Mouse (Mus musculus) forebrain, postnatal 0 days (tissue): ENCODE data around the gene Slc44a1. TPM values are rescaled to one million over a fixed set of nuclear protein-coding genes. Genes with fewer than 3 reads are reported as not detected.

Experiments used
- ATAC-seq: fragments of 200-750 bp; cut with Nextera tagmentation; 2 replicates; pipeline ENCODE4 v1.8.0; 2017; ENCODE audit warnings: mild to moderate bottlenecking, moderate library complexity
- DNase-seq: peaks from one replicate; pipeline ENCODE4 v3.0.0-alpha.2; 2015
- H3K27ac ChIP-seq: fragments of 300-500 bp; sonication (generic); 2 replicates; pipeline ENCODE4 v1.5.1; 2014; ENCODE audit warnings: low read depth, mild to moderate bottlenecking, antibody characterized with exemption, low read length, moderate library complexity, mixed read lengths
- H3K27me3 ChIP-seq: fragments of 300-500 bp; sonication (generic); 2 replicates; pipeline ENCODE4 v1.6.1; 2014; ENCODE audit warnings: mild to moderate bottlenecking, low read length, mixed read lengths; ENCODE audit not compliant: insufficient read depth
- H3K36me3 ChIP-seq: fragments of 300-500 bp; sonication (generic); 2 replicates; pipeline ENCODE4 v1.6.1; 2014; ENCODE audit warnings: mild to moderate bottlenecking, moderate library complexity; ENCODE audit not compliant: insufficient read depth
- H3K4me1 ChIP-seq: fragments of 300-500 bp; sonication (generic); 2 replicates; pipeline ENCODE4 v1.6.1; 2014; ENCODE audit warnings: antibody characterized with exemption; ENCODE audit not compliant: insufficient read depth
- H3K4me2 ChIP-seq: fragments of 300-500 bp; sonication (generic); 2 replicates; pipeline ENCODE4 v1.6.1; 2014; ENCODE audit warnings: low read depth, mild to moderate bottlenecking, moderate library complexity
- H3K4me3 ChIP-seq: fragments of 300-500 bp; sonication (generic); 2 replicates; pipeline ENCODE4 v1.5.1; 2014; ENCODE audit warnings: low read depth, low read length, mixed read lengths
- H3K9ac ChIP-seq: fragments of 300-500 bp; sonication (generic); 2 replicates; pipeline ENCODE4 v1.6.1; 2014; ENCODE audit warnings: mild to moderate bottlenecking
- H3K9me3 ChIP-seq: fragments of 300-500 bp; sonication (generic); 2 replicates; pipeline ENCODE4 v1.6.1; 2016; ENCODE audit warnings: low read length
- CTCF ChIP-seq: sonication (generic); IDR thresholded peaks from 2 replicates; pipeline ENCODE4 v1.5.1; 2016; ENCODE audit warnings: antibody characterized with exemption, control low read depth, low read depth
- WGBS: fragments of 180-500 bp; shearing (Covaris S2); extraction: QIAGEN DNeasy Blood & Tissue Kit; methylation state at CpG from one replicate; pipeline ENCODE4 v1.1.7; 2014; 5-methylcytosine and 5-hydroxymethylcytosine counted together
- polyA plus RNA-seq: library from polyadenylated mRNA; unstranded; fragments of >200 nt; fragmentation: Nextera tagmentation; extraction: Ambion mirVana; gene quantifications from 2 replicates; pipeline ENCODE4 v1.2.1, GENCODE M21; 2015
- total RNA-seq: library from RNA; depleted of rRNA; stranded (reverse); fragments of >200 nt; gene quantifications from 2 replicates; pipeline ENCODE4 v1.2.3, GENCODE M21; 2014; rRNA removed

Slc44a1 gene
- 29.3 and 31.9 TPM in 2 replicates for total RNA-seq
- 11.9 and 12.4 TPM in 2 replicates for polyA plus RNA-seq

- Histone ChIP-seq H3K36me3 (no peaks in the 10 kb centered on the region), H3K4me1 (0 out of 2 replicates have a peak, but pooled peaks cover 6% of the 10 kb centered on the region), H3K4me2 (peak within 1 kb of the TSS; percentile 79), H3K27ac (peak within 1 kb of the TSS; percentile 93), H3K9me3 (no peaks in the 10 kb centered on the region), H3K27me3 (no peaks in the 10 kb centered on the region), H3K9ac (peak within 1 kb of the TSS; percentile 78), H3K4me3 (peak within 1 kb of the TSS; percentile 58)
- ATAC-seq: peak; percentile 97
- WGBS: under 1% methylated on average over 86 of the region's 122 CpGs
- DNase-seq: peak; percentile 96
- peak; percentile 9; the same call in 1 of the 2 replicates for TF ChIP-seq CTCF
These were observed at the start of gene Slc44a1 for GRCm38 (mm10) chr4:53440010-53440815. Gene Slc44a1, plus strand, starts transcription at chr4:53440413.

GRCm38 (mm10) chr4:53395002-53395401, 45.2 kb upstream of the Slc44a1 start:
- H3K9me3 ChIP-seq: no peaks in the 10 kb centered on the region
- 87% methylated on average over 3 of the region's 3 CpGs for WGBS
- H3K27ac ChIP-seq: no peak overlapping the region
- no peaks in the 10 kb centered on the region for H3K27me3 ChIP-seq
- H3K4me3 ChIP-seq: no peak overlapping the region
- H3K4me2 ChIP-seq: no peak overlapping the region
- DNase-seq (no peak), ATAC-seq (no peak)
- H3K9ac ChIP-seq: no peak overlapping the region
- peaks cover 7% of the 10 kb centered on the region; the same call in 1 of the 2 replicates for H3K4me1 ChIP-seq
- TF ChIP-seq CTCF: no peak
- H3K36me3 ChIP-seq: no peaks in the 10 kb centered on the region

GRCm38 (mm10) chr4:53396623-53397192, 43.5 kb upstream of the Slc44a1 start:
- no peaks in the 10 kb centered on the region for H3K27me3 ChIP-seq
- H3K9me3 ChIP-seq: no peaks in the 10 kb centered on the region
- no peak overlapping the region for H3K4me3 ChIP-seq
- H3K4me1 ChIP-seq: peaks cover 7% of the 10 kb centered on the region; the same call in 1 of the 2 replicates
- TF ChIP-seq CTCF: no peak
- no peak overlapping the region for H3K4me2 ChIP-seq
- ATAC-seq (no peak), DNase-seq (no peak)
- WGBS: 75% methylated on average over 11 of the region's 11 CpGs
- no peak overlapping the region for H3K27ac ChIP-seq
- no peaks in the 10 kb centered on the region for H3K36me3 ChIP-seq
- no peak overlapping the region for H3K9ac ChIP-seq

- no peak overlapping the region for H3K4me2 ChIP-seq
- WGBS: 41% methylated on average over 4 of the region's 4 CpGs
- no peak for TF ChIP-seq CTCF
- no peak overlapping the region for H3K4me3 ChIP-seq
- ATAC-seq: peak; percentile 60
- H3K27ac ChIP-seq: no peak overlapping the region; the same call in 1 of the 2 replicates
- peak; percentile 76 for DNase-seq
- no peaks in the 10 kb centered on the region for H3K27me3 ChIP-seq
- no peaks in the 10 kb centered on the region for H3K9me3 ChIP-seq
- H3K36me3 ChIP-seq: no peaks in the 10 kb centered on the region
- H3K9ac ChIP-seq: no peak overlapping the region
- peaks cover 7% of the 10 kb centered on the region; the same call in 1 of the 2 replicates for H3K4me1 ChIP-seq
These were observed 42.7 kb upstream of the Slc44a1 start for GRCm38 (mm10) chr4:53397280-53398117.

- H3K36me3 ChIP-seq: no peaks in the 10 kb centered on the region
- H3K27me3 ChIP-seq: no peaks in the 10 kb centered on the region
- H3K9me3 ChIP-seq: no peaks in the 10 kb centered on the region
- no peak for TF ChIP-seq CTCF
- ATAC-seq: peak; percentile 47; the same call in 1 of the 2 replicates
- H3K4me1 ChIP-seq: peaks cover 7% of the 10 kb centered on the region; the same call in 1 of the 2 replicates
- peak; percentile 31 for DNase-seq
- no peak overlapping the region for H3K4me2 ChIP-seq
- 12% methylated on average over 5 of the region's 5 CpGs for WGBS
- H3K4me3 ChIP-seq: no peak overlapping the region
- no peak overlapping the region for H3K27ac ChIP-seq
- no peak overlapping the region for H3K9ac ChIP-seq
These were observed 41.7 kb upstream of the Slc44a1 start for GRCm38 (mm10) chr4:53398561-53398960.

GRCm38 (mm10) chr4:53399428-53399827, 40.8 kb upstream of the Slc44a1 start:
- WGBS: 64% methylated on average over 1 of the region's 1 CpGs
- Histone ChIP-seq H3K4me2 (no peak overlapping the region), H3K9me3 (no peaks in the 10 kb centered on the region), H3K9ac (no peak overlapping the region), H3K36me3 (no peaks in the 10 kb centered on the region), H3K27ac (no peak overlapping the region), H3K4me1 (peaks cover 7% of the 10 kb centered on the region; the same call in 1 of the 2 replicates), H3K4me3 (no peak overlapping the region), H3K27me3 (no peaks in the 10 kb centered on the region)
- DNase-seq (no peak), ATAC-seq (no peak)
- no peak for TF ChIP-seq CTCF
